Mouse (Mus musculus) heart, postnatal 0 days (tissue): ENCODE results near the gene Nebl.

Source experiments
- CTCF ChIP-seq: IDR thresholded peaks from 2 replicates; pipeline ENCODE4 v1.5.1; 2016; ENCODE audit warnings: antibody characterized with exemption, control low read depth, low read depth
- EP300 ChIP-seq: IDR thresholded peaks from 2 replicates; pipeline ENCODE4 v1.6.1; 2016; ENCODE audit warnings: antibody characterized with exemption, low read depth

DNA sequence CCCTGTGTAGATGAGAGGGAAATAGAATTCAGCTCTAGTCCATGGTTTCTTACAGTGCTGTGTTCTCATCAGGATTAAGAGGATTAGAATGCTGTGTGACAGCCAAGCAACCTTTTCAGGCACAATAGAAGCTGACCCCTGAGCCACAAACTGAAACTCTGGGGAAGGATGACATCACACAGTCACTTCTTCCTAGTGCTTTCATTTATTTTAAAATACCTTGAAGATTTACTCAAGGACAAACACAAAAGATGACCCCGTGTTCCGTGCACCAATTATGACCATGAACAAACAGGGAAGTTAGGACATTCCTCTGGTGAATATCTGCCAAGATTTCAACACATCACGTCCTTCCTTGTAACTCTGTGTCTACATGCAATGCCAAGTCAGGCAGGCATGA is 121.0 kb downstream of the Nebl start:
- TF ChIP-seq CTCF (no peak), EP300 (no peak)
